In genomic region chr6:35297001-35297400, GRCm38 (mm10) we compare ENCODE assay signal across 10 mouse cellular contexts. TPM values are rescaled to one million over a fixed set of nuclear protein-coding genes. Genes with fewer than 3 reads are reported as not detected.
DNase-seq lines count a peak whose midpoint lies in the region; ATAC-seq and TF ChIP-seq lines count a peak whose summit lies in the region.
"Had no signal": no experiment of that assay in that cellular context is flagged by ENCODE, and none has a peak within 500 bp of the region (broad histone marks: within the 10 kb centered on the region; RNA-seq: fewer than 3 reads in every experiment).

No protein-coding gene starts in this region.

- H3K9ac ChIP-seq in forebrain, postnatal 0 days = no peak overlapping the region
- H3K9ac ChIP-seq in forebrain, embryonic 12.5 days = no peak overlapping the region
- no peak overlapping the region for H3K9ac ChIP-seq in neural tube, embryonic 15.5 days (replicated peaks)

- peak; percentile 31 for DNase-seq in forebrain, postnatal 0 days
- peak; percentile 56 to 62 for DNase-seq in right cerebral cortex, postnatal 10 days (ENCODE audit: low spot score in 2 of 2)
- DNase-seq in right cerebral cortex, postnatal 36 days (ENCODE audit: low spot score in 2 of 2) = no peak
- peak; percentile 87 for DNase-seq in kidney, adult 2 months
- no peak for DNase-seq in retina, postnatal 1 day

- no peak overlapping the region for H3K4me3 ChIP-seq in forebrain, postnatal 0 days (ENCODE audit: low read depth, low read length)
- no peak overlapping the region for H3K4me3 ChIP-seq in forebrain, embryonic 12.5 days (replicated peaks)
- no peak overlapping the region for H3K4me3 ChIP-seq in kidney, adult 2 months (ENCODE audit: insufficient read depth, low read depth, low read length)
- no peak overlapping the region for H3K4me3 ChIP-seq in neural tube, embryonic 15.5 days (replicated peaks)
- H3K4me3 ChIP-seq: layer of hippocampus, adult 2 months had no signal

- no peak overlapping the region for H3K27ac ChIP-seq in forebrain, postnatal 0 days (ENCODE audit: low read depth, low read length)
- H3K27ac ChIP-seq in forebrain, embryonic 12.5 days = no peak overlapping the region
- peak overlapping the region; percentile 63 for H3K27ac ChIP-seq in kidney, adult 2 months (ENCODE audit: insufficient read depth, low read depth, low read length)
- no peak overlapping the region for H3K27ac ChIP-seq in neural tube, embryonic 15.5 days (replicated peaks)
- H3K27ac ChIP-seq: layer of hippocampus, adult 2 months had no signal

- no peak for TF ChIP-seq CTCF in forebrain, postnatal 0 days (IDR thresholded peaks at IDR 0.05; ENCODE audit: low read depth)
- TF ChIP-seq CTCF in kidney, adult 2 months (conservative IDR thresholded peaks at IDR 0.05; ENCODE audit: insufficient read depth, insufficient read length, low read depth, low read length) = no peak

- no peak overlapping the region for H3K4me2 ChIP-seq in forebrain, postnatal 0 days (ENCODE audit: low read depth)
- no peak overlapping the region for H3K4me2 ChIP-seq in forebrain, embryonic 12.5 days
- no peak overlapping the region for H3K4me2 ChIP-seq in neural tube, embryonic 15.5 days

- peak; percentile 70 for ATAC-seq in forebrain, postnatal 0 days
- ATAC-seq in forebrain, embryonic 12.5 days (ENCODE audit: low FRiP score) = no peak
- ATAC-seq in neural tube, embryonic 15.5 days (ENCODE audit: low FRiP score) = peak; percentile 58; the same call in 1 of the 2 replicates
- no peak for ATAC-seq in activated CD4-positive, CD25-positive, alpha-beta regulatory T cell, adult 4 months

- no peaks in the 10 kb centered on the region for H3K27me3 ChIP-seq in forebrain, postnatal 0 days (ENCODE audit: insufficient read depth, low read length)
- no peaks in the 10 kb centered on the region for H3K27me3 ChIP-seq in forebrain, embryonic 12.5 days
- H3K27me3 ChIP-seq in kidney, adult 2 months (replicated peaks; ENCODE audit: control insufficient read depth, insufficient read depth, low read length) = no peaks in the 10 kb centered on the region
- no peaks in the 10 kb centered on the region for H3K27me3 ChIP-seq in neural tube, embryonic 15.5 days (replicated peaks)

- no peak for TF ChIP-seq POLR2A in kidney, adult 2 months (IDR thresholded peaks at IDR 0.05; ENCODE audit: low read depth, low read length)

- WGBS in forebrain, postnatal 0 days = 25% methylated on average over 2 of the region's 2 CpGs
- 44% methylated on average over 2 of the region's 2 CpGs for WGBS in forebrain, embryonic 12.5 days
- WGBS in kidney, adult 2 months = 30% methylated on average over 2 of the region's 2 CpGs
- WGBS in neural tube, embryonic 15.5 days = 36% methylated on average over 2 of the region's 2 CpGs

- no peaks in the 10 kb centered on the region for H3K4me1 ChIP-seq in forebrain, postnatal 0 days (ENCODE audit: insufficient read depth)
- H3K4me1 ChIP-seq in forebrain, embryonic 12.5 days = no peaks in the 10 kb centered on the region
- peaks cover 8% of the 10 kb centered on the region; the same call in 1 of the 2 replicates for H3K4me1 ChIP-seq in kidney, adult 2 months (ENCODE audit: control insufficient read depth, insufficient read depth, low read length)
- no peaks in the 10 kb centered on the region for H3K4me1 ChIP-seq in neural tube, embryonic 15.5 days

- no peaks in the 10 kb centered on the region for H3K9me3 ChIP-seq in forebrain, postnatal 0 days (ENCODE audit: low read length)
- H3K9me3 ChIP-seq in forebrain, embryonic 12.5 days = no peaks in the 10 kb centered on the region
- no peaks in the 10 kb centered on the region for H3K9me3 ChIP-seq in neural tube, embryonic 15.5 days (replicated peaks)

- H3K36me3 ChIP-seq in forebrain, postnatal 0 days (ENCODE audit: insufficient read depth) = no peaks in the 10 kb centered on the region
- no peaks in the 10 kb centered on the region for H3K36me3 ChIP-seq in forebrain, embryonic 12.5 days (replicated peaks)
- no peaks in the 10 kb centered on the region for H3K36me3 ChIP-seq in kidney, adult 2 months (ENCODE audit: control insufficient read depth, insufficient read depth, low read length)
- H3K36me3 ChIP-seq in neural tube, embryonic 15.5 days = no peaks in the 10 kb centered on the region

RNA-seq across cellular contexts. Expression of gene Slc13a4, which starts 10.9 kb away (rescaled TPM):
- 11.2 and 17.8 TPM in 2 replicates for total RNA-seq in forebrain, postnatal 0 days (2014; rRNA removed)
- 13.3 and 14.3 TPM in 2 replicates for polyA plus RNA-seq in forebrain, postnatal 0 days (2015; fragmentation: Nextera tagmentation; extraction: Ambion mirVana)
- 0.09 and 0.14 TPM in 2 replicates for polyA plus RNA-seq in forebrain, embryonic 12.5 days (2016; fragmentation: Nextera tagmentation; extraction: Ambion mirVana)
- polyA plus RNA-seq in kidney, adult 2 months (2012; rRNA removed) = 5.2 and 5.6 TPM in 2 replicates
- polyA plus RNA-seq in neural tube, embryonic 15.5 days (2015; fragmentation: Nextera tagmentation; extraction: Ambion mirVana) = 1.3 and 2.3 TPM in 2 replicates
- polyA plus RNA-seq in activated CD4-positive, CD25-positive, alpha-beta regulatory T cell, adult 4 months (2017; shearing (Covaris generic)) = under 1 TPM in 1 of 2 experiments, not detected in 1; 0.25 TPM
- total RNA-seq: common myeloid progenitor, adult 5-6 weeks had no signal

RNA-seq across cellular contexts. Expression of gene Fam180a, which starts 28.9 kb away (rescaled TPM):
- 0.86 and 2.4 TPM in 2 replicates for total RNA-seq in forebrain, postnatal 0 days (2014; rRNA removed)
- 3.0 and 4.7 TPM in 2 replicates for polyA plus RNA-seq in forebrain, postnatal 0 days (2015; fragmentation: Nextera tagmentation; extraction: Ambion mirVana)
- polyA plus RNA-seq in forebrain, embryonic 12.5 days (2016; fragmentation: Nextera tagmentation; extraction: Ambion mirVana) = not detected in 2 replicates
- 0.39 and 0.49 TPM in 2 replicates for polyA plus RNA-seq in kidney, adult 2 months (2012; rRNA removed)
- 0.59 and 1.6 TPM in 2 replicates for polyA plus RNA-seq in neural tube, embryonic 15.5 days (2015; fragmentation: Nextera tagmentation; extraction: Ambion mirVana)
- not detected for polyA plus RNA-seq in activated CD4-positive, CD25-positive, alpha-beta regulatory T cell, adult 4 months (2017; shearing (Covaris generic))
- total RNA-seq: common myeloid progenitor, adult 5-6 weeks had no signal

Comparison
In these comparisons a context has a peak if more than half of its experiments do, and no peak if none do; other contexts are left out.
1. ATAC-seq: peak in forebrain, postnatal 0 days (single experiment) and neural tube, embryonic 15.5 days (single experiment); none in forebrain, embryonic 12.5 days (single experiment) and activated CD4-positive, CD25-positive, alpha-beta regulatory T cell, adult 4 months (single experiment).
2. DNase-seq: peak in forebrain, postnatal 0 days (single experiment), right cerebral cortex, postnatal 10 days (2 of 2) and kidney, adult 2 months (single experiment); none in right cerebral cortex, postnatal 36 days (0 of 2) and retina, postnatal 1 day (single experiment).